Mouse (Mus musculus) E14TG2a.4 (cell line): ENCODE results near the gene Zfp566.

ENCODE experiments used
- CTCF ChIP-seq: conservative IDR thresholded peaks from 2 replicates; pipeline ENCODE4 v1.5.1; 2014; ENCODE audit warnings: low read length
- POU5F1 ChIP-seq: IDR thresholded peaks from 2 replicates; pipeline ENCODE4 v1.6.1; 2014; ENCODE audit warnings: low read length, borderline replicate concordance

GRCm38 (mm10) chr7:30030677-30031076 lies 59.6 kb downstream of the Zfp566 start:
- no peak for TF ChIP-seq CTCF
- no peak for TF ChIP-seq POU5F1
